Mouse (Mus musculus) ES-Bruce4 (cell line): ENCODE measurements around the gene Ggnbp2.

ENCODE experiments used
- CTCF ChIP-seq: IDR thresholded peaks from one replicate; pipeline ENCODE4 v1.8.1; 2011; ENCODE audit warnings: low read depth, low read length
- POLR2A ChIP-seq: IDR thresholded peaks from one replicate; pipeline ENCODE4 v1.8.1; 2011; ENCODE audit warnings: low read length; ENCODE audit not compliant: insufficient read depth

GRCm38 (mm10) chr11:84828516-84829399 lies 41.9 kb downstream of the Ggnbp2 start, which contains the start of gene Dhrs11:
- TF ChIP-seq POLR2A (no peak), CTCF (no peak)
